Mouse (Mus musculus): ENCODE measurements around the gene Pigx.
A peak's percentile ranks its signal among the peaks of the same experiment; 100 is the strongest.

- TF ChIP-seq CTCF (IDR thresholded peaks at IDR 0.05; ENCODE audit: extremely low read depth, insufficient read depth, insufficient read length, insufficient replicate concordance) (no peak), POLR2A (IDR thresholded peaks at IDR 0.05; ENCODE audit: low read depth, low read length) (peak; percentile 36; the same call in 1 of the 2 replicates)
Observed at GRCm38 (mm10) chr16:32099638-32100150, at the start of gene Pigx, which contains the start of gene Cep19.
